Mouse (Mus musculus) MEL (cell line): ENCODE data around the gene Clec2e. TPM values are rescaled to one million over a fixed set of nuclear protein-coding genes. Genes with fewer than 3 reads are reported as not detected.
"Not testable (repeated sequence)": the region's sequence is repeated elsewhere in the genome, so short reads cannot be mapped to it uniquely, and the experiment has no call there.

Experiments
- DNase-seq: peaks from one replicate; pipeline ENCODE4 v3.0.0; 2011; ENCODE audit warnings: low read depth, low spot score
- H3K27ac ChIP-seq: 2 replicates; pipeline ENCODE4 v1.5.1; 2012; ENCODE audit warnings: low read depth, mild to moderate bottlenecking, control low read depth, low read length, moderate library complexity; ENCODE audit not compliant: control insufficient read depth
- H3K27me3 ChIP-seq, 2 experiments: fragments of 150-350 bp in 1 of 2; sonication (generic) in 1 of 2; 2 replicates each; pipeline ENCODE4 v1.6.1; 2012; ENCODE audit warnings: low read length in 2 of 2, mild to moderate bottlenecking in 2 of 2, improper control_type of control experiment in 1 of 2, moderate library complexity in 1 of 2; ENCODE audit not compliant: insufficient read depth in 2 of 2, control insufficient read depth in 1 of 2
- H3K36me3 ChIP-seq, 2 experiments: 2 replicates each; pipeline ENCODE4 v1.6.1; 2012 to 2014; ENCODE audit warnings: low read length in 2 of 2, improper control_type of control experiment in 1 of 2, inconsistent platforms in 1 of 2, mild to moderate bottlenecking in 1 of 2; ENCODE audit not compliant: insufficient read depth in 2 of 2, control insufficient read depth in 1 of 2
- H3K4me1 ChIP-seq, 2 experiments: fragments of 150-350 bp in 1 of 2; sonication (generic) in 1 of 2; 2 replicates each; pipeline ENCODE4 v1.6.1; 2012; ENCODE audit warnings: low read length in 2 of 2, improper control_type of control experiment in 1 of 2, mild to moderate bottlenecking in 1 of 2; ENCODE audit not compliant: insufficient read depth in 2 of 2, control insufficient read depth in 1 of 2
- H3K4me3 ChIP-seq, 2 experiments: fragments of 150-350 bp in 1 of 2; sonication (generic) in 1 of 2; 2 replicates each; pipeline ENCODE4 v1.5.1; 2012; ENCODE audit warnings: low read depth in 2 of 2, low read length in 2 of 2, mild to moderate bottlenecking in 2 of 2, moderate library complexity in 2 of 2, control low read depth in 1 of 2, improper control_type of control experiment in 1 of 2; ENCODE audit not compliant: control insufficient read depth in 1 of 2, insufficient read depth in 1 of 2
- H3K79me2 ChIP-seq: 2 replicates; pipeline ENCODE4 v1.6.1; 2012; ENCODE audit warnings: mild to moderate bottlenecking, low read length, moderate library complexity; ENCODE audit not compliant: control insufficient read depth, poor library complexity, insufficient read depth
- H3K9ac ChIP-seq: 2 replicates; pipeline ENCODE4 v1.6.1; 2012; ENCODE audit warnings: low read depth, mild to moderate bottlenecking, control low read depth, low read length, moderate library complexity; ENCODE audit not compliant: control insufficient read depth, poor library complexity, severe bottlenecking
- H3K9me3 ChIP-seq: fragments of 150-350 bp; sonication (generic); replicated peaks from 2 replicates; pipeline ENCODE4 v1.6.1; 2012; ENCODE audit warnings: mild to moderate bottlenecking, low read length, improper control_type of control experiment, moderate library complexity; ENCODE audit not compliant: insufficient read depth
- EP300 ChIP-seq, 2 experiments: IDR thresholded peaks; 2 replicates each; pipeline ENCODE4 v1.6.1; 2011; ENCODE audit warnings: improper control_type of control experiment in 2 of 2, low read length in 2 of 2, low read depth in 1 of 2, mild to moderate bottlenecking in 1 of 2
- ETS1 ChIP-seq: IDR thresholded peaks from 2 replicates; pipeline ENCODE4 v1.6.1; 2012; ENCODE audit warnings: low read depth, mild to moderate bottlenecking, inconsistent platforms, low read length, improper control_type of control experiment, moderate library complexity
- GATA1 ChIP-seq: IDR thresholded peaks from 2 replicates; pipeline ENCODE4 v1.6.1; 2011; ENCODE audit warnings: low read depth, low read length, improper control_type of control experiment
- JUND ChIP-seq: IDR thresholded peaks from 2 replicates; pipeline ENCODE4 v1.6.1; 2011; ENCODE audit warnings: low read depth, mild to moderate bottlenecking, improper control_type of control experiment, low read length
- KAT2A ChIP-seq: conservative IDR thresholded peaks from 2 replicates; pipeline ENCODE4 v1.6.1; 2012; ENCODE audit warnings: low read depth, low read length, improper control_type of control experiment, inconsistent platforms
- MYB ChIP-seq: IDR thresholded peaks from 2 replicates; pipeline ENCODE4 v1.6.1; 2011; ENCODE audit warnings: mild to moderate bottlenecking, low read depth, low read length, improper control_type of control experiment
- NRF1 ChIP-seq: IDR thresholded peaks from 2 replicates; pipeline ENCODE4 v1.6.1; 2014; ENCODE audit warnings: low read depth, mild to moderate bottlenecking, inconsistent platforms, low read length, improper control_type of control experiment, moderate library complexity; ENCODE audit not compliant: poor library complexity, insufficient read depth, severe bottlenecking
- RCOR1 ChIP-seq: IDR thresholded peaks from 2 replicates; pipeline ENCODE4 v1.6.1; 2012; ENCODE audit warnings: low read depth, mild to moderate bottlenecking, inconsistent platforms, low read length, improper control_type of control experiment
- SIN3A ChIP-seq: IDR thresholded peaks from 2 replicates; pipeline ENCODE4 v1.6.1; 2012; ENCODE audit warnings: low read length, improper control_type of control experiment, inconsistent platforms
- SMC3 ChIP-seq: IDR thresholded peaks from 2 replicates; pipeline ENCODE4 v1.6.1; 2011; ENCODE audit warnings: low read depth, low read length, improper control_type of control experiment
- USF1 ChIP-seq: IDR thresholded peaks from 2 replicates; pipeline ENCODE4 v1.6.1; 2014; ENCODE audit warnings: low read depth, mild to moderate bottlenecking, inconsistent platforms, low read length, improper control_type of control experiment, moderate library complexity
- ZNF384 ChIP-seq: IDR thresholded peaks from 2 replicates; pipeline ENCODE4 v1.6.1; 2012; ENCODE audit warnings: low read depth, mild to moderate bottlenecking, inconsistent platforms, low read length, improper control_type of control experiment
- polyA plus RNA-seq, 2 experiments: library from polyadenylated mRNA; stranded (reverse) in 1 of 2; unstranded in 1 of 2; fragments of >175 nt in 1 of 2; fragments of >200 nt in 1 of 2; gene quantifications; 2 replicates each; pipeline versions ENCODE4 v1.2.1 to v1.2.4; 2012; ENCODE audit warnings: low replicate concordance in 2 of 2, low read depth in 1 of 2; ENCODE audit not compliant: insufficient read length in 2 of 2, insufficient read depth in 1 of 2, missing spikeins in 1 of 2
- total RNA-seq: library from RNA; depleted of rRNA; stranded (reverse); fragments of 300-350 nt; gene quantifications from 2 replicates; pipeline ENCODE4 v1.2.3, GENCODE M21; 2012

Clec2e gene
- total and polyA plus RNA-seq, 3 experiments: not detected

DNA sequence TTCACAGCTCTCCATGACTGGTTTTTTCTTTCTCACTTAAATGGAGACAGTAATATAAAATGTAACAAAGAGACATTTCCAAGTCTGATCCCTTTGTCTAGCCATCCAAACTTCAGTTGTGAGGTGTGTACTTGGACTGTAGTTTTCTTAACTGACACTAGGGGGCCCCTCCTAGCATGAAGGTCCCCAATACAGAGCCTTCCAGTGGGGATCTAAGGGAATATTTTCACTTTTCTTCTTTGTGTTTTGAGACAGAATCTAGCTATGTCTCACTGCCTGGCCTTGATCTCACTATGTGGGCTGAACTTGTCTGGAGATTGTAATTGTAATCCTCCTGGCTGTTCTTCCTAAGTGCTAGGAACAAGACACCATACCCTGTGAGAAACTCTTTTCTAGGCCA is 5.5 kb downstream of the Clec2e start (continued):
- TF ChIP-seq KAT2A (no peak), SMC3 (peak; percentile 89), NRF1 (no peak), ZNF384 (no peak), EP300 (IDR thresholded peaks at IDR 0.05; ENCODE audit: low read depth in 1 of 2, low read length in 2 of 2) (no peak), ETS1 (no peak), USF1 (no peak), GATA1 (no peak), RCOR1 (no peak), MYB (no peak), SIN3A (no peak; the same call in 1 of the 2 replicates)

DNA sequence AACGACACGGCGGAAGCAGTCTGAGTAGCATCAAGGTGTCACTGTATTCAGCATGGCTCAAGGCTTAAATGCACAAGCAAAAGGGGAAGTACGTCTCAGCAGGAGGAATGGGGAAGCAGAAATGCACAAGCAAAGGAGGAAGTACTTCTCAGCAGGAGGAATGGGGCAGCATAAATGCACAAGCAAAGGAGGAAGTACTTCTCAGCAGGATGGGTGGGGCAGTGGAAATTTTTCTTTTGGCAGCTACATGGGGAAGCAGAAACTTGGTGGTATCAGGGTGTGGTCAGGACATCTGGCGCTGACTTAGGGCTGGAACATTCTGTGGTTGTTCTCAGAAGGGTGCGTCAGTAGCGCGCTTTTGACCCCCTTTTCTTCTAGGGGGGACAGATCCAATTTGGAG is 12.1 kb downstream of the Clec2e start:
- peak in 1 of 2 experiments; percentile 18; a peak in 1 of 4 replicates for TF ChIP-seq EP300 (IDR thresholded peaks at IDR 0.05; ENCODE audit: low read depth in 1 of 2, low read length in 2 of 2)
- not testable (repeated sequence) for H3K79me2 ChIP-seq, H3K9ac ChIP-seq, H3K4me3 ChIP-seq, H3K27ac ChIP-seq, H3K9me3 ChIP-seq, H3K27me3 ChIP-seq, H3K36me3 ChIP-seq, H3K4me1 ChIP-seq
- DNase-seq: peak; percentile 55

- no peaks in the 10 kb centered on the region for H3K36me3 ChIP-seq
- H3K27ac ChIP-seq: no peak overlapping the region
- H3K4me1 ChIP-seq: no peaks in the 10 kb centered on the region; a peak in 1 of 4 replicates
- no peak overlapping the region for H3K4me3 ChIP-seq
- no peaks in the 10 kb centered on the region for H3K27me3 ChIP-seq
- H3K9me3 ChIP-seq: peaks cover 3% of the 10 kb centered on the region; the same call in 1 of the 2 replicates
- H3K79me2 ChIP-seq: no peaks in the 10 kb centered on the region
- DNase-seq: no peak
- TF ChIP-seq JUND: no peak
- TF ChIP-seq SMC3: 0 out of 2 replicates have a peak, but pooled peaks have one; percentile 7
- TF ChIP-seq, all 39 proteins: peak for 1
- no peak overlapping the region for H3K9ac ChIP-seq
These were observed 12.6 kb downstream of the Clec2e start for GRCm38 (mm10) chr6:129088161-129088560.

DNA sequence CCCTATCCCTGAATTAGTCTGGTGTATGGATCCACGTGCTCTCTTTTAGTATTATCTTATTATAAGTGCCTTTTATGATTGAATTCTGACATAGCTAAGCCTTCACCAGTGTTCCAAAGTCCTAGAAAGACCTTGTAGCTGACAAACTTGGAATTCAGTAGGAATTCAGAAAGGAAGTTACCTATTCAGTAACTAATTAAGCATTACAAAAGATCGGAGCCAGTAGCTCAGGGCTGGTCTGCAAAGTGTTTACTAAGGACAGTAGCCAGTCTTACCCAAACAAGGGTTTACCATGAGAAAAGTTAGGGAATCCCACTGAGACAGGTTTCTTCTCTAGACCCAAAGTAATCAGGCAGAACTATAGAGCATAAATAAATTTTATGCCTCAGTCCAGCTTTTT is 14.7 kb downstream of the Clec2e start:
- not testable (repeated sequence) for H3K4me3 ChIP-seq, H3K4me1 ChIP-seq, H3K27ac ChIP-seq, H3K27me3 ChIP-seq, DNase-seq, H3K9ac ChIP-seq, H3K79me2 ChIP-seq, H3K36me3 ChIP-seq, H3K9me3 ChIP-seq
